Mouse (Mus musculus): ENCODE measurements at regions not wholly inside any gene's neighbourhood (a gene's known extent, or its start where the extent isn't known, plus 50 kb on each side); places are given as distances from the start of the nearest gene placed in this dataset.

- no peaks in the 10 kb centered on the region for H3K36me3 ChIP-seq (ENCODE audit: insufficient read depth, low read length)
- H3K4me1 ChIP-seq (replicated peaks; ENCODE audit: low read depth, low read length): no peaks in the 10 kb centered on the region
- H3K27me3 ChIP-seq (ENCODE audit: insufficient read depth, low read length): no peaks in the 10 kb centered on the region
- H3K4me3 ChIP-seq (replicated peaks; ENCODE audit: low read length): no peak overlapping the region
- no peaks in the 10 kb centered on the region for H3K9me3 ChIP-seq (ENCODE audit: low read length)
- TF ChIP-seq CTCF (conservative IDR thresholded peaks at IDR 0.05; ENCODE audit: low read length): no peak
- no peak for TF ChIP-seq POU5F1 (IDR thresholded peaks at IDR 0.05; ENCODE audit: borderline replicate concordance, low read length)
- no peak for TF ChIP-seq NANOG (IDR thresholded peaks at IDR 0.05; ENCODE audit: borderline replicate concordance, low read length)
These were observed 286.9 kb upstream of the 4930452B06Rik start for GRCm38 (mm10) chr14:8952853-8953397.

- H3K27me3 ChIP-seq (ENCODE audit: insufficient read depth, low read length): no peaks in the 10 kb centered on the region
- TF ChIP-seq NANOG (IDR thresholded peaks at IDR 0.05; ENCODE audit: borderline replicate concordance, low read length): no peak
- TF ChIP-seq POU5F1 (IDR thresholded peaks at IDR 0.05; ENCODE audit: borderline replicate concordance, low read length): no peak
- no peak for TF ChIP-seq CTCF (conservative IDR thresholded peaks at IDR 0.05; ENCODE audit: low read length)
- H3K36me3 ChIP-seq (ENCODE audit: insufficient read depth, low read length): no peaks in the 10 kb centered on the region
- H3K9me3 ChIP-seq (ENCODE audit: low read length): no peaks in the 10 kb centered on the region
- H3K4me1 ChIP-seq (replicated peaks; ENCODE audit: low read depth, low read length): no peaks in the 10 kb centered on the region
- H3K4me3 ChIP-seq (replicated peaks; ENCODE audit: low read length): no peak overlapping the region
These were observed 282.7 kb upstream of the 4930452B06Rik start for GRCm38 (mm10) chr14:8948751-8949150.

- TF ChIP-seq CTCF (conservative IDR thresholded peaks at IDR 0.05; ENCODE audit: low read length) (no peak), NANOG (IDR thresholded peaks at IDR 0.05; ENCODE audit: borderline replicate concordance, low read length) (no peak), POU5F1 (IDR thresholded peaks at IDR 0.05; ENCODE audit: borderline replicate concordance, low read length) (no peak)
- no peaks in the 10 kb centered on the region for H3K4me1 ChIP-seq (replicated peaks; ENCODE audit: low read depth, low read length)
- no peak overlapping the region for H3K4me3 ChIP-seq (replicated peaks; ENCODE audit: low read length)
These were observed 281.0 kb upstream of the 4930452B06Rik start for GRCm38 (mm10) chr14:8946851-8947625.

GRCm38 (mm10) chr14:8935121-8935520 is 269.1 kb upstream of the 4930452B06Rik start:
- no peak for TF ChIP-seq CTCF (conservative IDR thresholded peaks at IDR 0.05; ENCODE audit: low read length)
- no peak for TF ChIP-seq POU5F1 (IDR thresholded peaks at IDR 0.05; ENCODE audit: borderline replicate concordance, low read length)
- no peak for TF ChIP-seq NANOG (IDR thresholded peaks at IDR 0.05; ENCODE audit: borderline replicate concordance, low read length)
- no peak overlapping the region for H3K4me3 ChIP-seq (replicated peaks; ENCODE audit: low read length)

More at GRCm38 (mm10) chr14:8946851-8947625, 281.0 kb upstream of the 4930452B06Rik start:
- Histone ChIP-seq H3K36me3 (ENCODE audit: insufficient read depth, low read length) (no peaks in the 10 kb centered on the region), H3K9me3 (ENCODE audit: low read length) (no peaks in the 10 kb centered on the region), H3K27me3 (ENCODE audit: insufficient read depth, low read length) (no peaks in the 10 kb centered on the region)

More at GRCm38 (mm10) chr14:8935121-8935520, 269.1 kb upstream of the 4930452B06Rik start:
- no peaks in the 10 kb centered on the region for H3K36me3 ChIP-seq (ENCODE audit: insufficient read depth, low read length)
- no peaks in the 10 kb centered on the region for H3K4me1 ChIP-seq (replicated peaks; ENCODE audit: low read depth, low read length)
- H3K27me3 ChIP-seq (ENCODE audit: insufficient read depth, low read length): no peaks in the 10 kb centered on the region
- no peaks in the 10 kb centered on the region for H3K9me3 ChIP-seq (ENCODE audit: low read length)
